Mouse (Mus musculus) gonadal fat pad, adult 2 months (tissue): Measurements from ENCODE around the gene Gm5127. TPM values are rescaled to one million over a fixed set of nuclear protein-coding genes. Genes with fewer than 3 reads are reported as not detected.

Source experiments
- DNase-seq: peaks from one replicate; pipeline ENCODE4 v3.0.0-alpha.2; 2012; ENCODE audit warnings: low read depth
- polyA plus RNA-seq: library from polyadenylated mRNA; depleted of rRNA; stranded (reverse); fragments of >200 nt; gene quantifications from 2 replicates; pipeline ENCODE4 v1.2.3, GENCODE M21; 2012; rRNA removed

The Gm5127 gene
- polyA plus RNA-seq: not detected in 2 replicates

GRCm38 (mm10) chrX:106582886-106583285, at the start of gene Gm5127:
TSS of gene Gm5127 (plus strand) at chrX:106583186.
- no peak for DNase-seq

- no peak for DNase-seq
Measured at GRCm38 (mm10) chrX:106536359-106536758, 46.6 kb upstream of the Gm5127 start.

- no peak for DNase-seq
Measured at GRCm38 (mm10) chrX:106555457-106555856, 27.5 kb upstream of the Gm5127 start.

- no peak for DNase-seq
Measured at GRCm38 (mm10) chrX:106578966-106579365, 4.0 kb upstream of the Gm5127 start.

- no peak for DNase-seq
Measured at GRCm38 (mm10) chrX:106580410-106580809, 2.6 kb upstream of the Gm5127 start.

- DNase-seq: no peak
Measured at GRCm38 (mm10) chrX:106582197-106582596, 789 bp upstream of the Gm5127 start.

- no peak for DNase-seq
Measured at GRCm38 (mm10) chrX:106593914-106594313, 10.9 kb downstream of the Gm5127 start.

- DNase-seq: no peak
Measured at GRCm38 (mm10) chrX:106595904-106596303, 12.9 kb downstream of the Gm5127 start.

- DNase-seq: no peak
Measured at GRCm38 (mm10) chrX:106602574-106603258, 19.7 kb downstream of the Gm5127 start.

GRCm38 (mm10) chrX:106603386-106603785, 20.4 kb downstream of the Gm5127 start, which contains the start of gene Cysltr1:
TSS of gene Cysltr1 (minus strand) at chrX:106603679.
- DNase-seq: no peak

- DNase-seq: no peak
Measured at GRCm38 (mm10) chrX:106622512-106622911, 39.5 kb downstream of the Gm5127 start.

- DNase-seq: no peak
Measured at GRCm38 (mm10) chrX:106623667-106624066, 40.7 kb downstream of the Gm5127 start.

GRCm38 (mm10) chrX:106628514-106628913, 45.5 kb downstream of the Gm5127 start:
- DNase-seq: no peak

- DNase-seq: no peak
Measured at GRCm38 (mm10) chrX:106633543-106633942, 50.6 kb downstream of the Gm5127 start.

GRCm38 (mm10) chrX:106634799-106635541, 52.0 kb downstream of the Gm5127 start:
- DNase-seq: no peak

GRCm38 (mm10) chrX:106662101-106662500, 79.1 kb downstream of the Gm5127 start:
- DNase-seq: no peak

GRCm38 (mm10) chrX:106704590-106704989, 121.6 kb downstream of the Gm5127 start:
- no peak for DNase-seq

GRCm38 (mm10) chrX:106717160-106717559, 134.2 kb downstream of the Gm5127 start:
- DNase-seq: no peak

GRCm38 (mm10) chrX:106742241-106742640, 159.3 kb downstream of the Gm5127 start:
- DNase-seq: no peak

GRCm38 (mm10) chrX:106755272-106755671, 172.3 kb downstream of the Gm5127 start:
- no peak for DNase-seq
